Mouse (Mus musculus) liver, postnatal 0 days (tissue): ENCODE data around the gene 6030468B19Rik.

Experiments used
- CTCF ChIP-seq: sonication (generic); IDR thresholded peaks from 2 replicates; pipeline ENCODE4 v1.5.1; 2016; ENCODE audit warnings: antibody characterized with exemption, low read depth
- EP300 ChIP-seq: IDR thresholded peaks from 2 replicates; pipeline ENCODE4 v1.6.1; 2016; ENCODE audit warnings: antibody characterized with exemption, low read depth, mild to moderate bottlenecking

DNA sequence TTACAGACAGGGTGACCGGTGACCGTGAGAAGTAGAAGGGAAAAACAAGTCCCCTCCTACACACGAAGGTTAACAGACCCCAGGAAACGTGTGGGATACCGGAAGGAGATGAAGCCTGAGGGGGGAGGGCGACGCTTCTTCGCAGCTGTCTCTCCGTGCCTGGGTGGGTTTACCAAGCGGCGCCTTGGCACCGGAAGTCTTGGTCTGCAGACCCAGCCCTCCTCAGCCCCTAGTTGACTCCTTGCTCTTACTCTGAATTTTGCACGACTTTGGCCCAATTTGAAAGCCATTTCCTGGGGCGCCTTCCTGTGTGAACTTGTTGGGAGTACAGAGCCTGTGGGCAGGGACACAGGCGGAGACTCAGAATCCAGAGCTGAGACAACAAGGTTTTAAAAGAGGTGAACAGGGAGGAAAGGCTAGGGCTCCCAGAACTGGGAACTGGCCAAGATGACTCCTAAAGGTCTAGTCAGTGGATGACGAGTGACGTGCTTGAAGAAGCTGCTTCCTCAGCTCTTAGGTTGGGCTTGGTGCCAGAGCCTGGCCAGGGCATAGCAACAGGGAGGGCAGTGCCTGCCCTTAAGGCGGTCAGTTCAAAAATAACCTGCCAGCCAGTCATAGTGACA lies 16.1 kb upstream of the 6030468B19Rik start:
- no peak for TF ChIP-seq EP300
- no peak for TF ChIP-seq CTCF
